Mouse (Mus musculus): ENCODE results near the gene Mgat4e. TPM values are rescaled to one million over a fixed set of nuclear protein-coding genes. Genes with fewer than 3 reads are reported as not detected.
"Not testable (repeated sequence)": the region's sequence is repeated elsewhere in the genome, so short reads cannot be mapped to it uniquely, and the experiment has no call there.

Mgat4e gene
- polyA plus RNA-seq, 1 experiment from 2014 or later, result not detected

DNA sequence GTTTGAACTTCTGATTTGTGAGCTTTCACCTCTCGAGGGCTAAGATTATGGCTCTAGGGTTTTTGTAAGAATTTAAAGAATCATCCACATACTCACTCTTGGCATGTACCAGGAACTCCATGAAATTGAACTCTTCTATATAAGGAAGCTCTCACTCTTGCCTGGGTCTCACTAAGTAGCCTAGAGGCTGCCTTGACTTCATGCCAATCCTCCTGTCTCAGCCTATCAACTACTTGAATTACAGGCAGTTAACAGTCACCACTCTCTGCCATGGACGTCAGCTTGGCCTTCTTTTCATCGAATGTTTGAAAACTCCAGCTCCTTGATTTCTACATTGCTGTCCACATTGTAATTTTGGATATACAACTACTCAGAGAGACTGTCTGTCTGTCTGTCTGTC lies 2.9 kb upstream of the Mgat4e start:
- H3K36me3 ChIP-seq, result no peaks in the 10 kb centered on the region
- 60% methylated on average over 3 of the region's 3 CpGs for WGBS (ENCODE audit: insufficient replicate concordance)
- peaks cover 31% of the 10 kb centered on the region for H3K4me1 ChIP-seq
- no peak overlapping the region for H3K4me2 ChIP-seq
- no peak overlapping the region for H3K9ac ChIP-seq
- no peaks in the 10 kb centered on the region for H3K9me3 ChIP-seq (replicated peaks)
- no peak overlapping the region for H3K27ac ChIP-seq
- H3K27me3 ChIP-seq (replicated peaks), result 0 out of 2 replicates have a peak, but pooled peaks cover 5% of the 10 kb centered on the region
- no peak overlapping the region for H3K4me3 ChIP-seq
- ATAC-seq, result no peak

DNA sequence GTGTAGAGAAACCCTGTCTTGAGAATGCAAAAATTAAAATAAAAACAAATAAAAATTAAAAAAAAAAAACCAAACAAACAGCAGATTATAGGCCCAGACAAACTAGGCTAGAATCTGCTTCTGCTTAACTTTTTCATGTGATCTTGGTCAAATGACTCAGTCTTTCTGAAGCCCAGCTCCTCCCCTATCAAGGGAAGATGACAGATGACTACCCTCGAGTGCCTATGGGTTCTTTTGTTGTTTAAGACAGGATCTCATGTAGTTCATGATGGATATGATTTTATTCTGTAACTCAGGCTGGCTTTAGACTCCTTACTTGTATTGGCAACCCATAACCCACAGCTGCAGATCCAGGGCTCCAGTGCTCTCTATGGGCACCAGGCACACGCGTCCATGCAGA lies 2.4 kb upstream of the Mgat4e start:
- 68% methylated on average over 3 of the region's 3 CpGs for WGBS (ENCODE audit: insufficient replicate concordance)
- no peak overlapping the region for H3K4me2 ChIP-seq
- 0 out of 2 replicates have a peak, but pooled peaks cover 5% of the 10 kb centered on the region for H3K27me3 ChIP-seq (replicated peaks)
- H3K9ac ChIP-seq, result no peak overlapping the region
- H3K27ac ChIP-seq, result no peak overlapping the region
- no peak overlapping the region for H3K4me3 ChIP-seq
- ATAC-seq, result no peak
- no peaks in the 10 kb centered on the region for H3K36me3 ChIP-seq
- no peaks in the 10 kb centered on the region for H3K9me3 ChIP-seq (replicated peaks)
- H3K4me1 ChIP-seq, result peaks cover 26% of the 10 kb centered on the region

DNA sequence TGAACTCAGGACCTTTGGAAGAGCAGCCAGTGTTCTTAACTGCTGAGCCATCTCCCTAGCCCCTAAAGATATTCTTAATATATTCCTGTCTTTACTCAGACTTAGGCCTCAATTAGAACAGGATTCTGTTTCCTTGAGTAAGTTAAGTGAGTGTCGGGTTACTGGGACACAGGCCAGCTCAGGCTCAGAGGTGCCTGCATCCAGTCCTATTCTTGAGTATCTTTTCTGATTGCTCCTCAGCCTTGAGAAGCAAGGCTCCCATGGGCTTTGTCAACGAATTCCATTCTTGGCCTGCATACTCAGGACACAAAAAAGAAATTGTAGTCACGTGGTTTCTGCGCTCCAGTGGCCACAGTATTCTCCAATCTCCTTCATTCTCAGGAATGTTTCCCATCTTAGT lies 1.3 kb downstream of the Mgat4e start:
- Histone ChIP-seq H3K9ac (no peak overlapping the region), H3K4me2 (no peak overlapping the region), H3K36me3 (no peaks in the 10 kb centered on the region), H3K27me3 (replicated peaks) (0 out of 2 replicates have a peak, but pooled peaks cover 5% of the 10 kb centered on the region), H3K27ac (no peak overlapping the region), H3K9me3 (replicated peaks) (no peaks in the 10 kb centered on the region), H3K4me3 (no peak overlapping the region), H3K4me1 (peaks cover 10% of the 10 kb centered on the region)
- 70% methylated on average over 4 of the region's 4 CpGs for WGBS (ENCODE audit: insufficient replicate concordance)
- ATAC-seq, result no peak

DNA sequence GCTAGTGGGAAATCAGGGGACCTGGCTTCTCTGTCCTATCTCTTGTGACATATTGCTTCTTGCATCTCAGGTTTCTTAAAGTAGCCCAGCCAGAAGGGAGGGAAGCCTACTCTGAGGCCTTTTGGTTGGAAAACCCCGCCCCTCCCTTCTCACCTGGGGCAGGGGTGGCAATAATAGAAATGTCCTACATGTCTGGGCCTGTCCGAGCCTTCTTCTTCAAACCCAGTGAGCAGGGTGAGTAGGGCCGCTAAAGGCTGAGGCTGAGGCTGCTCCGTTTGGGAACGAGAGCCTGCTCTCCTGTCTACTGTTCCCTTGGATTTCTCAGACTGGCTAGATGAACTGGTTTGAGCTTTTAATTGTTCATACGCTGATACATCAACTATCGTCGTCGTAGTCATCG lies 8.9 kb downstream of the Mgat4e start:
- Histone ChIP-seq H3K27ac (no peak overlapping the region), H3K4me2 (no peak overlapping the region), H3K4me1 (peaks cover 5% of the 10 kb centered on the region), H3K27me3 (replicated peaks) (0 out of 2 replicates have a peak, but pooled peaks cover 3% of the 10 kb centered on the region), H3K9me3 (replicated peaks) (no peaks in the 10 kb centered on the region), H3K36me3 (no peaks in the 10 kb centered on the region), H3K4me3 (no peak overlapping the region), H3K9ac (no peak overlapping the region)
- no peak for ATAC-seq
- 82% methylated on average over 10 of the region's 10 CpGs for WGBS (ENCODE audit: insufficient replicate concordance)

GRCm38 (mm10) chr1:134535513-134535912 lies 14.0 kb downstream of the Mgat4e start:
- Histone ChIP-seq H3K4me1 (peaks cover 21% of the 10 kb centered on the region), H3K9me3 (replicated peaks) (no peaks in the 10 kb centered on the region), H3K36me3 (no peaks in the 10 kb centered on the region), H3K4me2 (no peak overlapping the region), H3K27me3 (replicated peaks) (no peaks in the 10 kb centered on the region), H3K4me3 (no peak overlapping the region), H3K27ac (no peak overlapping the region), H3K9ac (no peak overlapping the region)
- peak; percentile 63 for ATAC-seq
- 57% methylated on average over 3 of the region's 3 CpGs for WGBS (ENCODE audit: insufficient replicate concordance)

DNA sequence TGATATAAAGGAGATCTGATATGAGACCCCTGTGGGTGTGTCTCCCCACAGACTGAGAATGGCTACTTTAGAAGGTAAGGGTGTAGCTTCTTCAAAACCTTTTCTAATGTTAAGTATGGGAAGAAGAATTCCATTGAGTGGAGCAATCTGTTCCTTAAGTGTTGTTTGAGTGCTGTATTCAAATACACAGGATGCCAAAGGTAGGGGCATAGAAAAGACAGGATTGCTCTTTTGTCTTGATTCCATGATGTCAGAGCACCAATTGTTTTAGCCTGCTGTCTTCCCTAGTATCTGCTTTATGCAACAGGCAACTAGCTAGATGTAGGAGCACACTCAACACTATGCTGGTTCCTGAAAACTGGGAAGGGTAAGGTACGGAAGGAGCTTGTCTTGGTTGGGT lies 14.4 kb downstream of the Mgat4e start:
- Histone ChIP-seq H3K9me3 (replicated peaks) (no peaks in the 10 kb centered on the region), H3K9ac (no peak overlapping the region), H3K27me3 (replicated peaks) (no peaks in the 10 kb centered on the region), H3K27ac (no peak overlapping the region), H3K4me1 (peaks cover 25% of the 10 kb centered on the region), H3K4me2 (no peak overlapping the region), H3K4me3 (no peak overlapping the region), H3K36me3 (no peaks in the 10 kb centered on the region)
- WGBS (ENCODE audit: insufficient replicate concordance), result 82% methylated on average over 1 of the region's 1 CpGs
- ATAC-seq, result no peak

- H3K4me1 ChIP-seq, result peaks cover 30% of the 10 kb centered on the region
- not testable (repeated sequence) for H3K4me2 ChIP-seq; H3K36me3 ChIP-seq; ATAC-seq; H3K27ac ChIP-seq; H3K9me3 ChIP-seq (replicated peaks); H3K4me3 ChIP-seq; H3K9ac ChIP-seq; H3K27me3 ChIP-seq (replicated peaks)
- 91% methylated on average over 10 of the region's 10 CpGs for WGBS (ENCODE audit: insufficient replicate concordance)
These were observed 15.8 kb downstream of the Mgat4e start for GRCm38 (mm10) chr1:134533710-134534109.

GRCm38 (mm10) chr1:134530618-134531017 lies 18.9 kb downstream of the Mgat4e start:
- Histone ChIP-seq H3K9ac (no peak overlapping the region), H3K4me1 (peaks cover 49% of the 10 kb centered on the region), H3K4me2 (no peak overlapping the region), H3K4me3 (no peak overlapping the region), H3K9me3 (replicated peaks) (no peaks in the 10 kb centered on the region), H3K27ac (peak overlapping the region; percentile 43), H3K36me3 (no peaks in the 10 kb centered on the region), H3K27me3 (replicated peaks) (no peaks in the 10 kb centered on the region)
- ATAC-seq, result no peak
- WGBS (ENCODE audit: insufficient replicate concordance), result 76% methylated on average over 6 of the region's 6 CpGs

DNA sequence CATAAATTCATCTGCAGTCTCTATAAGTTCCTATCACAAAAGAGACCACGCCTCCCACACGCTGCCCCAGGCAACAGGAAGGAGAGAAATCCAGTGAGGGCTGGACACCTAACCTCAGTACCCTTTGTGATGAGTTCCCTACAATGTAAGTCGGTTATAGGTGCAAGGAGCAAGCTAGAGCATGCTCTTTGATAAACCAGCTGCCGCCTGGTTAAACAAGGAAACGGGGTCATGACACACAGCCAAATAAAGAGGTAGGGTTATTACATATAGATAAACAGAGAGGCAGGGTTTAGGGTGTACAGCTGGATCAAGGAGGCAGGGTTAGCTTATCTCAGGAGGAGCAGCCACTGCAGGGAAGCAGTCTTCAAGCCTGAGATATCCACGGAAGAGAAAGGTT lies 22.7 kb downstream of the Mgat4e start:
- Histone ChIP-seq H3K4me2 (peak overlapping the region; percentile 68), H3K36me3 (no peaks in the 10 kb centered on the region), H3K9me3 (replicated peaks) (no peaks in the 10 kb centered on the region), H3K4me3 (peak overlapping the region; percentile 36), H3K4me1 (peaks cover 56% of the 10 kb centered on the region), H3K27ac (peak overlapping the region; percentile 96), H3K9ac (peak overlapping the region; percentile 60), H3K27me3 (replicated peaks) (no peaks in the 10 kb centered on the region)
- 23% methylated on average over 6 of the region's 6 CpGs for WGBS (ENCODE audit: insufficient replicate concordance)
- ATAC-seq, result peak; percentile 99

DNA sequence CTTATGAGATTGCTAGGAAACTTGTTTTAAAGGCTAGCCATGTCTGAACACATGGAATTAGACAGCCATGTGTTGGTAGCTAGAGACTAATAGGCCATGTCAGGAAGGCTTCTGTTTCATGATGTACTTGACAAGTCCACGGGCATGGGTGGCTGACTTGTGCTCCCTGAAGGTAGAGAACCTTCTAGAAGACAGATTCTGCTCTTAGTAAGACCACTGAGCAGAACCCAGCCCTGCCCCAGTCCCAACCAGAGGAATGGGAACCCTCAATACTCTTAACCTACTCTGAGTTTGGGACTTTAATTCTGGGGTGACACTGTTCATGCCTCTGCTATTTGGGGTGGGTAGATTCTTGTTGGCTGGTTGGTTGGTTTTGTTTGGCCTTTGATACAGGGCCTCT lies 24.5 kb downstream of the Mgat4e start:
- Histone ChIP-seq H3K9ac (no peak overlapping the region), H3K4me2 (no peak overlapping the region), H3K36me3 (no peaks in the 10 kb centered on the region), H3K4me3 (no peak overlapping the region), H3K27me3 (replicated peaks) (no peaks in the 10 kb centered on the region), H3K27ac (peak overlapping the region; percentile 96), H3K4me1 (peaks cover 64% of the 10 kb centered on the region), H3K9me3 (replicated peaks) (no peaks in the 10 kb centered on the region)
- 78% methylated on average over 1 of the region's 1 CpGs for WGBS (ENCODE audit: insufficient replicate concordance)
- no peak for ATAC-seq

DNA sequence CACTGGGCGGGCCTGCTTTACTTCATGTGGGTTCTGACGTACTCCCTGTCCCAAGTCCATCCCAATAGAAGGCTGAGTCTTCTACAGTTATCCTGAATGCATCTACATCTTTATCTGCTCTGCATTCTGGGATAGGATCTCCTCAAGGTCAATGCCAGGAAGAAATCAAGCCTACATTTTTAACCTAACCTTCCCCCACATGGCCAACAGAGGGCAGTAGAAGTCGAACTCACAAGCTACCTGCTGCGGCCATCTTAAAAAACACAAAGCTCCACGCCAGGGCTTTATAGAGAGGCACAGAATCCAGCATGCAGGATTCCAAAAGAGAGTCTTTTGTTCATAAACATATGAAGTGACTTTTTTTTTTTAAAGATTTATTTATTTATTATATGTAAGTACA lies 25.1 kb downstream of the Mgat4e start:
- Histone ChIP-seq H3K9me3 (replicated peaks) (no peaks in the 10 kb centered on the region), H3K4me1 (peaks cover 63% of the 10 kb centered on the region)
- WGBS (ENCODE audit: insufficient replicate concordance), result 63% methylated on average over 5 of the region's 5 CpGs

GRCm38 (mm10) chr1:134522325-134522724 lies 27.2 kb downstream of the Mgat4e start:
- Histone ChIP-seq H3K4me3 (no peak overlapping the region), H3K4me2 (no peak overlapping the region), H3K4me1 (peaks cover 64% of the 10 kb centered on the region), H3K9ac (no peak overlapping the region), H3K27ac (no peak overlapping the region), H3K9me3 (replicated peaks) (no peaks in the 10 kb centered on the region), H3K36me3 (no peaks in the 10 kb centered on the region), H3K27me3 (replicated peaks) (no peaks in the 10 kb centered on the region)
- 18% methylated on average over 2 of the region's 2 CpGs for WGBS (ENCODE audit: insufficient replicate concordance)
- no peak for ATAC-seq

More for the DNA sequence above, 25.1 kb downstream of the Mgat4e start:
- Histone ChIP-seq H3K27ac (no peak overlapping the region), H3K4me2 (no peak overlapping the region), H3K4me3 (no peak overlapping the region), H3K9ac (no peak overlapping the region), H3K27me3 (replicated peaks) (no peaks in the 10 kb centered on the region), H3K36me3 (no peaks in the 10 kb centered on the region)
- ATAC-seq, result no peak

DNA sequence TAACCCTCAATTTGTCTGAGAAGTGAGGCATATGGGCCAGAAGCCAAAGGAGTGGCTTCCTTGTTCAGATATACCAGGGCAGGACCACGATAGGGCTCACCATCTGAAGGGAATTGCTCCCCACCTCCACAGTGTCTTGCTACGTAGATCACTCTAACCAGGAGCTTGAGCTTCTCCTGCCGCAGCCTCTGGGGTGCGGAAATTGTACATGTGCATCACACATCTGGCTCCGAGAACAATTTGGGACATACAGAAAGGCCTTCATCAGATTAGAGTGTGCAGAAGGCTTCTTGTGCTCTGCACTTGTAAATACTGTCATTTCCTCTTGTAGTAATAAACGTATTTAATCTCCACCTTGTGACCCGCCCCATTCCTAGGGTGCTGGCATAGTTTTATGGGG lies 28.3 kb downstream of the Mgat4e start:
- Histone ChIP-seq H3K4me2 (no peak overlapping the region), H3K36me3 (no peaks in the 10 kb centered on the region), H3K4me1 (peaks cover 53% of the 10 kb centered on the region), H3K9me3 (replicated peaks) (no peaks in the 10 kb centered on the region), H3K9ac (peak overlapping the region; percentile 13), H3K27ac (peak overlapping the region; percentile 64), H3K27me3 (replicated peaks) (peaks cover 6% of the 10 kb centered on the region; the same call in 1 of the 2 replicates), H3K4me3 (no peak overlapping the region)
- WGBS (ENCODE audit: insufficient replicate concordance), result 44% methylated on average over 7 of the region's 7 CpGs
- peak; percentile 31; the same call in 1 of the 2 replicates for ATAC-seq
